Mouse (Mus musculus): ENCODE measurements around the gene Agfg2.

Gene Agfg2

DNA sequence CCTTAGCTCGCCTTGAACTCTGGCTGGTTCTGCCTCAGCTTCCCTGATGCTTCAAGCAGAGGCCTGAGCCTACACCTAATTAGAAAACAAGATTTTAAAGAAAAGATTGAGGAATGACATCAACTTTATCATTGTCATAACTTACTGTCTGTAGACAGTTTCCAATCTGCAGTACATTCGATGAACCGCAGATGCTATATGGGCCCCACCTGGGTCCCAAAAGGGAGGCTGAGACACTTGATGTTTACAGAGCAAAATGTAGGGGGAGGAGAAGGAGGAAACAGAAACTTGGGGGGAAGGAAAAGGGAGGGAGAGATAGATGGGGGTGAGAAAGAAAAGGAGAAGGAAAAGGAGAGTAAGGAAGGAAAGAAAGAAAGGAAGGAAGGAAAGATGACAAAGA lies 5.4 kb upstream of the Agfg2 start:
- H3K4me1 ChIP-seq (replicated peaks; ENCODE audit: low read depth, low read length): peaks cover 36% of the 10 kb centered on the region
- no peaks in the 10 kb centered on the region for H3K9me3 ChIP-seq (ENCODE audit: low read length)
- H3K36me3 ChIP-seq (ENCODE audit: insufficient read depth, low read length): no peaks in the 10 kb centered on the region
- no peak overlapping the region for H3K4me3 ChIP-seq (replicated peaks; ENCODE audit: low read length)
- peaks cover 9% of the 10 kb centered on the region for H3K27me3 ChIP-seq (ENCODE audit: insufficient read depth, low read length)
- no peak for TF ChIP-seq CTCF (conservative IDR thresholded peaks at IDR 0.05; ENCODE audit: low read length)
- TF ChIP-seq NANOG (IDR thresholded peaks at IDR 0.05; ENCODE audit: borderline replicate concordance, low read length): no peak
- TF ChIP-seq POU5F1 (IDR thresholded peaks at IDR 0.05; ENCODE audit: borderline replicate concordance, low read length): no peak

DNA sequence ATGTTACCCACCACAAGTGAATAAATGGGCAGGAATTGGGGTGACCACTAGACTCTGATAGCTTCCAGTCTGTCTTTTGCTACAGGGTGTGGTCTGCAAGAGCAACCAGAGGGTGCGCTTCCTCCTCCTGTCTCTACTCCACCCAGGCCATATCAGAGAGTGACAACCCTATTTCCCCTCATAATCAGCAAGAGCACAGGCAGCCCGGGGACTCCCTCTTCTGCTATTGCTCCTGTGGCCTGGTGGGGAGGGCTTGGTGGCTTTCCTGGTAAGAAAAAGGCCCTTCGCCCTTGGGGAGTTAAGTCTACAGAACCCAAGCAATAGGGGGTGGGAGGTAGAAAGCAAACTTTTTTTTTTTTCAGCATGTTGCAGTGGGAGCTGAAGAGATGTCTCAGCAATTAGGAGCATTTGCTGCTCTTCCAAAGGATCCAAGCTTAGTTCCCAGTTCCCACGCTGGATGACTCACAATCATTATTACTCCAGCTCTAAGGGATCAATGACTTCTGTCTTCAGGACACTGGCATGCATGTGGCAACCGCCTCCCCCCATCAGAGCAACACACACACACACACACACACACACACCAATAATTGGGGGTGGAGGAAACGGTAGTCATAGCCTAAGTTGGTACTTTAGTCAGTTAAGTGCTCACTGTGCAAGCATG lies 1.7 kb upstream of the Agfg2 start:
- Histone ChIP-seq H3K4me3 (replicated peaks; ENCODE audit: low read length) (no peak overlapping the region), H3K36me3 (ENCODE audit: insufficient read depth, low read length) (peaks cover 10% of the 10 kb centered on the region), H3K9me3 (ENCODE audit: low read length) (no peaks in the 10 kb centered on the region), H3K27me3 (ENCODE audit: insufficient read depth, low read length) (peaks cover 18% of the 10 kb centered on the region), H3K4me1 (replicated peaks; ENCODE audit: low read depth, low read length) (peaks cover 32% of the 10 kb centered on the region)
- TF ChIP-seq NANOG (IDR thresholded peaks at IDR 0.05; ENCODE audit: borderline replicate concordance, low read length): no peak
- TF ChIP-seq POU5F1 (IDR thresholded peaks at IDR 0.05; ENCODE audit: borderline replicate concordance, low read length): no peak
- no peak for TF ChIP-seq CTCF (conservative IDR thresholded peaks at IDR 0.05; ENCODE audit: low read length)

GRCm38 (mm10) chr5:137685653-137686052 lies 1.1 kb upstream of the Agfg2 start:
- H3K9me3 ChIP-seq (ENCODE audit: low read length): no peaks in the 10 kb centered on the region
- H3K27me3 ChIP-seq (ENCODE audit: insufficient read depth, low read length): peaks cover 18% of the 10 kb centered on the region
- peaks cover 12% of the 10 kb centered on the region for H3K36me3 ChIP-seq (ENCODE audit: insufficient read depth, low read length)
- no peak for TF ChIP-seq POU5F1 (IDR thresholded peaks at IDR 0.05; ENCODE audit: borderline replicate concordance, low read length)
- no peak for TF ChIP-seq CTCF (conservative IDR thresholded peaks at IDR 0.05; ENCODE audit: low read length)
- TF ChIP-seq NANOG (IDR thresholded peaks at IDR 0.05; ENCODE audit: borderline replicate concordance, low read length): no peak
- H3K4me1 ChIP-seq (replicated peaks; ENCODE audit: low read depth, low read length): peaks cover 37% of the 10 kb centered on the region
- no peak overlapping the region for H3K4me3 ChIP-seq (replicated peaks; ENCODE audit: low read length)

- Histone ChIP-seq H3K4me3 (replicated peaks; ENCODE audit: low read length) (peak overlapping the region; percentile 89), H3K4me1 (replicated peaks; ENCODE audit: low read depth, low read length) (peaks cover 51% of the 10 kb centered on the region), H3K36me3 (ENCODE audit: insufficient read depth, low read length) (peaks cover 21% of the 10 kb centered on the region), H3K27me3 (ENCODE audit: insufficient read depth, low read length) (peaks cover 18% of the 10 kb centered on the region), H3K9me3 (ENCODE audit: low read length) (no peaks in the 10 kb centered on the region)
- TF ChIP-seq NANOG (IDR thresholded peaks at IDR 0.05; ENCODE audit: borderline replicate concordance, low read length) (no peak), POU5F1 (IDR thresholded peaks at IDR 0.05; ENCODE audit: borderline replicate concordance, low read length) (no peak), CTCF (conservative IDR thresholded peaks at IDR 0.05; ENCODE audit: low read length) (no peak)
Measured at GRCm38 (mm10) chr5:137683388-137684293, 885 bp downstream of the Agfg2 start.

GRCm38 (mm10) chr5:137682526-137682925 lies 2.0 kb downstream of the Agfg2 start:
- no peak for TF ChIP-seq NANOG (IDR thresholded peaks at IDR 0.05; ENCODE audit: borderline replicate concordance, low read length)
- no peak for TF ChIP-seq POU5F1 (IDR thresholded peaks at IDR 0.05; ENCODE audit: borderline replicate concordance, low read length)

DNA sequence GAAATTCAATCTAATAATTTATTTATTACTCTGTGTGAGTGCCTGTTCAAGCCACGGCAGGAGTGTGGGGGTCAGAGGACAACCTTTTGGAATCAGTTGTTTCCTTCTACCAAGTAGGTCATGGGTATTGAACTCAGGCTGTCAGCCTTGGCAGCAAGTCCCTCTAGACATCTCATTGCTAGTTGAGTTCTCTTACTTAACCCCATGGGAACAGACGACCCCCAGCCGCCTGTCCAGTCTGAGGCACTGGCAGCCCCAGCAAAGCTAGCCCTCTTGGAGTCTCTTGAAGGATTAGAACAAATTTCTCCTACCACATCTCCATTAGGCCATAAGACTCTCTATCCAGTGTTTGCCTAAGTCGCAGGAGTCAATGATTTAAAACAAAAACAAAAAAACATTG lies 4.8 kb downstream of the Agfg2 start:
- Histone ChIP-seq H3K4me3 (replicated peaks; ENCODE audit: low read length) (no peak overlapping the region), H3K4me1 (replicated peaks; ENCODE audit: low read depth, low read length) (peaks cover 41% of the 10 kb centered on the region), H3K27me3 (ENCODE audit: insufficient read depth, low read length) (peaks cover 9% of the 10 kb centered on the region; the same call in 1 of the 2 replicates), H3K9me3 (ENCODE audit: low read length) (no peaks in the 10 kb centered on the region), H3K36me3 (ENCODE audit: insufficient read depth, low read length) (peaks cover 50% of the 10 kb centered on the region)
- TF ChIP-seq CTCF (conservative IDR thresholded peaks at IDR 0.05; ENCODE audit: low read length): no peak
- no peak for TF ChIP-seq NANOG (IDR thresholded peaks at IDR 0.05; ENCODE audit: borderline replicate concordance, low read length)
- no peak for TF ChIP-seq POU5F1 (IDR thresholded peaks at IDR 0.05; ENCODE audit: borderline replicate concordance, low read length)

More at GRCm38 (mm10) chr5:137682526-137682925, 2.0 kb downstream of the Agfg2 start:
- no peak overlapping the region for H3K4me3 ChIP-seq (replicated peaks; ENCODE audit: low read length)
- H3K27me3 ChIP-seq (ENCODE audit: insufficient read depth, low read length): peaks cover 18% of the 10 kb centered on the region
- H3K4me1 ChIP-seq (replicated peaks; ENCODE audit: low read depth, low read length): peaks cover 51% of the 10 kb centered on the region
- peaks cover 28% of the 10 kb centered on the region for H3K36me3 ChIP-seq (ENCODE audit: insufficient read depth, low read length)
- H3K9me3 ChIP-seq (ENCODE audit: low read length): no peaks in the 10 kb centered on the region

GRCm38 (mm10) chr5:137678736-137679135 lies 5.8 kb downstream of the Agfg2 start:
- no peak overlapping the region for H3K4me3 ChIP-seq (replicated peaks; ENCODE audit: low read length)
- H3K4me1 ChIP-seq (replicated peaks; ENCODE audit: low read depth, low read length): peaks cover 41% of the 10 kb centered on the region
- H3K27me3 ChIP-seq (ENCODE audit: insufficient read depth, low read length): peaks cover 9% of the 10 kb centered on the region; the same call in 1 of the 2 replicates
- H3K9me3 ChIP-seq (ENCODE audit: low read length): no peaks in the 10 kb centered on the region
- peaks cover 60% of the 10 kb centered on the region for H3K36me3 ChIP-seq (ENCODE audit: insufficient read depth, low read length)
- TF ChIP-seq NANOG (IDR thresholded peaks at IDR 0.05; ENCODE audit: borderline replicate concordance, low read length) (no peak), POU5F1 (IDR thresholded peaks at IDR 0.05; ENCODE audit: borderline replicate concordance, low read length) (no peak), CTCF (conservative IDR thresholded peaks at IDR 0.05; ENCODE audit: low read length) (no peak)

- TF ChIP-seq CTCF (conservative IDR thresholded peaks at IDR 0.05; ENCODE audit: low read length): no peak
- TF ChIP-seq NANOG (IDR thresholded peaks at IDR 0.05; ENCODE audit: borderline replicate concordance, low read length): no peak
- TF ChIP-seq POU5F1 (IDR thresholded peaks at IDR 0.05; ENCODE audit: borderline replicate concordance, low read length): no peak
- H3K4me3 ChIP-seq (replicated peaks; ENCODE audit: low read length): no peak overlapping the region
- no peaks in the 10 kb centered on the region for H3K9me3 ChIP-seq (ENCODE audit: low read length)
- H3K36me3 ChIP-seq (ENCODE audit: insufficient read depth, low read length): peaks cover 61% of the 10 kb centered on the region
- no peaks in the 10 kb centered on the region for H3K27me3 ChIP-seq (ENCODE audit: insufficient read depth, low read length)
- peaks cover 37% of the 10 kb centered on the region for H3K4me1 ChIP-seq (replicated peaks; ENCODE audit: low read depth, low read length)
Measured at GRCm38 (mm10) chr5:137677859-137678258, 6.7 kb downstream of the Agfg2 start.
